Mouse (Mus musculus) ES-E14 (cell line): ENCODE results near the gene Fam83f.

Experiments used
- CHD2 ChIP-seq: IDR thresholded peaks from 2 replicates; pipeline ENCODE4 v1.6.1; 2014; ENCODE audit warnings: mild to moderate bottlenecking, low read depth, low read length, inconsistent platforms
- HCFC1 ChIP-seq: IDR thresholded peaks from 2 replicates; pipeline ENCODE4 v1.6.1; 2012; ENCODE audit warnings: low read length, inconsistent platforms, borderline replicate concordance; ENCODE audit not compliant: insufficient read depth
- MAFK ChIP-seq: IDR thresholded peaks from 2 replicates; pipeline ENCODE4 v1.6.1; 2014; ENCODE audit warnings: mild to moderate bottlenecking, low read depth, low read length, inconsistent platforms; ENCODE audit not compliant: insufficient read depth
- ZC3H11A ChIP-seq: IDR thresholded peaks from 2 replicates; pipeline ENCODE4 v1.6.1; 2012; ENCODE audit warnings: low read depth, mild to moderate bottlenecking, inconsistent platforms, low read length, borderline replicate concordance

GRCm38 (mm10) chr15:80683990-80684389 is 12.3 kb downstream of the Fam83f start:
- no peak for TF ChIP-seq MAFK
- TF ChIP-seq HCFC1: no peak
- no peak for TF ChIP-seq CHD2
- TF ChIP-seq ZC3H11A: no peak
